Mouse (Mus musculus) embryonic facial prominence, embryonic 10.5 days (tissue): ENCODE measurements around the gene Tmem128. TPM values are rescaled to one million over a fixed set of nuclear protein-coding genes. Genes with fewer than 3 reads are reported as not detected.

Source experiments
- DNase-seq: peaks from one replicate; pipeline ENCODE4 v3.0.0-alpha.2; 2017; ENCODE audit warnings: low spot score
- H3K27ac ChIP-seq: fragments of 300-500 bp; sonication (generic); replicated peaks from 2 replicates; pipeline ENCODE4 v1.5.1; 2016; ENCODE audit warnings: mild to moderate bottlenecking
- H3K27me3 ChIP-seq: fragments of 300-500 bp; sonication (generic); replicated peaks from 2 replicates; pipeline ENCODE4 v1.6.1; 2016; ENCODE audit warnings: low read depth, mild to moderate bottlenecking; ENCODE audit not compliant: poor library complexity, severe bottlenecking
- H3K36me3 ChIP-seq: fragments of 300-500 bp; sonication (generic); replicated peaks from 2 replicates; pipeline ENCODE4 v1.6.1; 2016; ENCODE audit warnings: mild to moderate bottlenecking, moderate library complexity
- H3K4me1 ChIP-seq: fragments of 300-500 bp; sonication (generic); 2 replicates; pipeline ENCODE4 v1.6.1; 2016
- H3K4me3 ChIP-seq: fragments of 300-500 bp; sonication (generic); 2 replicates; pipeline ENCODE4 v1.5.1; 2016; ENCODE audit warnings: mild to moderate bottlenecking, moderate library complexity
- H3K9me3 ChIP-seq: fragments of 300-500 bp; sonication (generic); 2 replicates; pipeline ENCODE4 v1.6.1; 2016; ENCODE audit warnings: mild to moderate bottlenecking
- WGBS: fragments of 180-500 bp; shearing (Covaris S2); methylation state at CpG from one replicate; pipeline ENCODE4 v1.1.7; 2016; 5-methylcytosine and 5-hydroxymethylcytosine counted together
- polyA plus RNA-seq: library from polyadenylated mRNA; unstranded; fragments of >200 nt; fragmentation: Nextera tagmentation; extraction: Ambion mirVana; gene quantifications from 2 replicates; pipeline ENCODE4 v1.2.1, GENCODE M21; 2016

The Tmem128 gene
- polyA plus RNA-seq, 1 experiment from 2014 or later: 71.4 TPM

DNA sequence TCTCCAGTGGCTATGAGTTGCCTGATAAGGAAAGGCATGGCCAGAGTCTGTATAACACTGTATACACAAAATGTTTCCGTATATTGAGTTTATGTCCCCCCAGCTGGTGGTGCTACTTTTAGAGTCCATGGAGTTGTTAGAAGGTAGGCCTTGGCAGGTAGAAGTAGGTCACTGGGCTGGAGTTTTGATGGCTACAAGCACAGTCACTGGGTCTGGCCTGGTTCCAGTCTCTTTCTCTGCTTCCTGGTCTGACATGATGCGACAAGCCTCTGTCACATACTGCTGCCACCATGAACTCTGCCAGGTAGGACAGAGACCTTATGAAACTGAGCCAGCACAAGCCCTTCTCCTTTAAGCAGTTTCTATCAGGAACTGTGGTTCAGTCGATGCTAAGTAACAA lies 28.5 kb downstream of the Tmem128 start:
- H3K27ac ChIP-seq: no peak overlapping the region
- no peaks in the 10 kb centered on the region for H3K36me3 ChIP-seq
- 0 out of 2 replicates have a peak, but pooled peaks cover 8% of the 10 kb centered on the region for H3K27me3 ChIP-seq
- 90% methylated on average over 3 of the region's 3 CpGs for WGBS
- no peak for DNase-seq
- no peak overlapping the region for H3K4me3 ChIP-seq
- peaks cover 11% of the 10 kb centered on the region for H3K4me1 ChIP-seq
- 0 out of 2 replicates have a peak, but pooled peaks cover 2% of the 10 kb centered on the region for H3K9me3 ChIP-seq

DNA sequence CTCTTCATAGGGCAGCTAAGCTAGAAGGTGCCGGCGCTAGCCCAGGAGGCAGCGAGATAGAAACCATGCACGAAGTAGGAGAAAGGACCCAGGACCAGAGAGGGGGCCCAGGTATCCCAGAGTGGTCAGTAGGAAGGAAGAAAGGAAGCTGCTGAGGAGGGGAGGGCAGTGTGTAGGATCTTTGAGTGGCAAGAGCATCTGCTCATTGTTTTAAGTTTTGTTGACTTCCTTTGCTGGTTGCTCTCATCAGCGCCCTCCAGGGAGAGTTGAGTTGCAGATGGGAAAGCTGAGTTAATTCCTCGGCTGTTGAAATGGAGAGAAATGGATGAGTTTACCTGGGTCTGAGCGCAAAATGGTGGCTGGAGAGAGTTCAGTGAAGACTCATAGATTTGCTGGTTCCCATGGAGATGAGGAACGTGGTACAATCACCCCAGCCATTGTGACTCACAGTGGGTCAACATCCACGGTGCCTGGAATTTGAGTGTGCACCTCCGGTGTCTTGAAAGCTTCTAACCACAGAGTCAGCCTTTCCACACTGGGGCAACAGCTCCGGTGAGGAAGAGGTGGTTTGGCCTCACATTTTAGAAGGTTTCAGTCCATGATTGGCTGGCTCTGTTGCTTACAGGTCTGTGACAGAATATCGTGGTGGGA lies 41.9 kb downstream of the Tmem128 start:
- 91% methylated on average over 12 of the region's 12 CpGs for WGBS
- no peak for DNase-seq

DNA sequence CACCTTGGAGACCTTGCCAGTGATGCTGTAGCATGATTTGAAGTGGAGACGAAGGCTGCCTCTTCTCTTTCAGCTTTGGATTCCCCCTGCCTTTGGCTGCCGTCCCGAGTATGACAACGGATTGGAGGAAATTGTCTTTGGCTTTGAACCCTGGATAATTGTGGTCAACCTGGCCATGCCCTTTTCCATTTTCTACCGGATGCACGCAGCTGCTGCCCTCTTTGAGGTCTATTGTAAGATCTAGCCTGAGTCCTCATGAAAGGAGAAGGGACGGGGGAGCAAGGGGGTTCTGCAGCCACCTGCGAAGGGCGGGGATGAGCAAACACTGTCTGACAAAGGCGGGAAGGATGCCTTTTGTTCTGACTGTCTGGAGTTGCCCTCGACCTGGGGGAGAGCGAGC lies 42.7 kb downstream of the Tmem128 start:
- H3K27me3 ChIP-seq: peaks cover 10% of the 10 kb centered on the region; the same call in 1 of the 2 replicates
- no peak overlapping the region for H3K4me3 ChIP-seq
- H3K36me3 ChIP-seq: no peaks in the 10 kb centered on the region
- H3K4me1 ChIP-seq: peaks cover 14% of the 10 kb centered on the region; the same call in 1 of the 2 replicates
- H3K27ac ChIP-seq: no peak overlapping the region
- 46% methylated on average over 12 of the region's 12 CpGs for WGBS
- no peaks in the 10 kb centered on the region for H3K9me3 ChIP-seq
- DNase-seq: no peak

More for the DNA sequence above, 41.9 kb downstream of the Tmem128 start:
- Histone ChIP-seq H3K4me1 (peaks cover 14% of the 10 kb centered on the region; the same call in 1 of the 2 replicates), H3K27me3 (peaks cover 10% of the 10 kb centered on the region; the same call in 1 of the 2 replicates), H3K36me3 (no peaks in the 10 kb centered on the region), H3K4me3 (no peak overlapping the region), H3K27ac (no peak overlapping the region), H3K9me3 (no peaks in the 10 kb centered on the region)

DNA sequence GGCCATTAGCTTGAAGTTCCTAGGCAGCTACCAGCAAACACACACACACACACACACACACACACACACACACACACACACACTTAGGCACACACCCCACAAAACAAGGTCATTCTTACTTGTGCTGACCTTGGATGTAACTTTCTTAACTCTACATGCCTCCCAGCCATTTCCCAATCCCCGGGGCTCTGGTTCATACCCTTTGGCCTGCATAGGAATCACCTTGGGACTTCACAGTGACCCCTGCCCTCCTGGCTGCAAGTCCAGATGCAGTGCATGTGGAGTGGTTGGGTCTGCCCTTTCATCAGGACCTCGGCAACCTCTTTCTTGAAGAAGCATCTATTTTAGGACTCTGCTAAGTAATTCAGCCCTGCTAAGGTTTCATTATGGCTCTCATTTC lies 45.3 kb downstream of the Tmem128 start:
- no peaks in the 10 kb centered on the region for H3K9me3 ChIP-seq
- peaks cover 29% of the 10 kb centered on the region for H3K27me3 ChIP-seq
- H3K27ac ChIP-seq: no peak overlapping the region
- DNase-seq: no peak
- H3K36me3 ChIP-seq: no peaks in the 10 kb centered on the region
- 57% methylated on average over 2 of the region's 2 CpGs for WGBS
- no peak overlapping the region for H3K4me3 ChIP-seq
- peaks cover 12% of the 10 kb centered on the region; the same call in 1 of the 2 replicates for H3K4me1 ChIP-seq

DNA sequence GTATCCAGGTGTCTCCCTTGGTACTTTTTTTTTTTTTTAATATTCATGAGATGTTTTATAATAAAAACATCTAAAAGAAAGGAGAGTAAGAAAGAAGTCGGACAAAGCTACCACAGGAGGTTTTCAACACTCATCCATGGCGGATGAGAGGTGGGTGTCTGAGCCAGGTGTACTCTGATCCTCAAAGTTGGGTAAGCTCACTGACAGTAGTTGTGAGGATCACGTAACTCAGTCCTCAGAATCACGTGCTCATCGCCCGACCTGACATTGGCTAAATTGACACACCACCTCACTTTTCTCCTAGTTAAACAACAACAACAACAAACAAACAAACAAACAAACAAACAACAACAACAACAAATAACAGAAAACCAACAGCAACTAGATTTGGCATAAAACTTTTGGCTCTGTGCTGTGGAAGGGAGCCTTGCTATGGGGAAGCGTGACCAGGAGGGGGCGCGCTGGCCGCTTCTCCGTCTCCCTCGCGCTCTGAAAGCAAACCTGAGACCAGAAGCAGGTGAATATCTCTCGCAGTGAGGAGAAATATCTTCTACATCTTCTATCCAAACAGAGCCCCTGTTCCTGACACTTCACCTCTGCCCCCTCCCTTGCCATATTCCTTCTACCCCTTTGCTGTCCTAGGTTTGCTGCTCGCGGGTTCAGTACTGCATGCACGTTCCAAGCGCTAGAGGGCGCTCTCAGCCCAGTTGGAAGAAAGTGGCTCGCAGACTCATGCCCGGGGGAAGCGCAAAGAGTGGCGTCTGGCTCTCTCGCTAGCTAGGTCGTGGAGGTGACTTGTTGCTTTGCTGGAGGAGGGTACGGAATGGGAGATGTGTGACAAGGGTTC lies 47.5 kb downstream of the Tmem128 start:
- WGBS: 9% methylated on average over 26 of the region's 26 CpGs
- Histone ChIP-seq H3K4me1 (peaks cover 12% of the 10 kb centered on the region; the same call in 1 of the 2 replicates), H3K27ac (no peak overlapping the region), H3K36me3 (no peaks in the 10 kb centered on the region), H3K4me3 (peak overlapping the region; percentile 51), H3K9me3 (no peaks in the 10 kb centered on the region), H3K27me3 (peaks cover 23% of the 10 kb centered on the region)
- DNase-seq: peak; percentile 90

DNA sequence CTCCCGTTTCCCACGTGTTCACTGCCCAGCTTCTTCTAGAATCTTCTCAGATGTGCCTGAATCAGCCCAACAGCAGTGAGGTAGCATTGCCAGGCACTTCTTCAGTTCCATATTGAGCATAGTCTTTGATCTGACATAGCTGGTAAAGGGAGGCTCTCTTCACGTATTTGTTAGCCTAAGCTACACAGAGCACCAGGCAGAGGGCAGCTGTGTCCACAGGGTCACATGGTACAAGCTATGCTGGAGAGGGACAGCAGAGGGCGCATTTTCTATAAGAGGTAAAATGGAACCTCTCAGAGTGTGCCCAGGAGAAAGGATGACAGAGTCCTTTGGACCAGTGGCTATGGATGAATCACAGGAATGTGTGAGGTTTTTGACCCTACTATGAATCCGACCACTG lies 48.9 kb downstream of the Tmem128 start:
- DNase-seq: peak; percentile 52
- peaks cover 7% of the 10 kb centered on the region; the same call in 1 of the 2 replicates for H3K4me1 ChIP-seq
- 52% methylated on average over 5 of the region's 5 CpGs for WGBS
- H3K4me3 ChIP-seq: no peak overlapping the region
- peaks cover 19% of the 10 kb centered on the region for H3K27me3 ChIP-seq
- H3K9me3 ChIP-seq: no peaks in the 10 kb centered on the region
- H3K36me3 ChIP-seq: no peaks in the 10 kb centered on the region
- no peak overlapping the region for H3K27ac ChIP-seq

DNA sequence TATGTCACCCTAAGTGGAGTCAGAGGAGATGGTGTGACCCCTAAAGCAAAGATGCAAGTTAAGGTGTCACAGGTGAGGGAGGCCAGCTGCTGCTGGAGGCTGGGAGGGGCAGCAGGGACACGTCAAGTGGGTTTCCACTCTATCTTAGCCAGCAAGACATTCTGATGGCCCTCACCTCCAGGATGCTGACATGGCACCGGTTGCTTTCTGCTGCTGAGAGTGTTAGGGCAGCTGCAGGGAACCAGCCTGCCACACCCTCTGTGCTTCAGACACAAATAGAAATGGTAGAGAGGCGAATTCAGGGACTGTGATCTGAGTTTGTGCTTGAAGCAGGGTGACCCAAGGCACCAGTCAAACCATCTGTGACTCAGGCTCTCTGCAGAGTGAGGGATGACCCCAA lies 49.8 kb downstream of the Tmem128 start:
- 72% methylated on average over 3 of the region's 3 CpGs for WGBS
- peaks cover 7% of the 10 kb centered on the region; the same call in 1 of the 2 replicates for H3K4me1 ChIP-seq
- no peaks in the 10 kb centered on the region for H3K9me3 ChIP-seq
- H3K27me3 ChIP-seq: peaks cover 19% of the 10 kb centered on the region
- no peak overlapping the region for H3K4me3 ChIP-seq
- no peak for DNase-seq
- no peak overlapping the region for H3K27ac ChIP-seq
- H3K36me3 ChIP-seq: no peaks in the 10 kb centered on the region

Other genes with a start within 250 kb of the Tmem128 start
- 54.8 and 55.8 TPM in 2 replicates for gene Stx18, start 221.4 kb upstream of the Tmem128 start, polyA plus RNA-seq
- gene Nsg1, start 100.3 kb upstream of the Tmem128 start, polyA plus RNA-seq: 110 and 128 TPM in 2 replicates
- 19.1 and 20.7 TPM in 2 replicates for gene Zbtb49, start 39.7 kb upstream of the Tmem128 start, polyA plus RNA-seq
- 193 and 201 TPM in 2 replicates for gene Lyar, start 39.7 kb upstream of the Tmem128 start, polyA plus RNA-seq
- 0.45 and 0.60 TPM in 2 replicates for gene Otop1, start 15.8 kb downstream of the Tmem128 start, polyA plus RNA-seq
- 0.05 and 0.09 TPM in 2 replicates for gene Drd5, start 59.2 kb downstream of the Tmem128 start, polyA plus RNA-seq
- gene Slc2a9, start 243.0 kb downstream of the Tmem128 start, polyA plus RNA-seq: 0.34 TPM in 1 of 2 replicates, not detected in the other